Mouse (Mus musculus) ES-Bruce4 (cell line): Measurements from ENCODE around the gene Arpp19. TPM values are rescaled to one million over a fixed set of nuclear protein-coding genes. Genes with fewer than 3 reads are reported as not detected.

Experiments
- H3K27ac ChIP-seq: 2 replicates; pipeline ENCODE4 v1.5.1; 2012; ENCODE audit warnings: low read length, inconsistent platforms; ENCODE audit not compliant: insufficient read depth
- H3K27me3 ChIP-seq: 2 replicates; pipeline ENCODE4 v1.6.1; 2012; ENCODE audit warnings: mild to moderate bottlenecking, low read length, inconsistent platforms; ENCODE audit not compliant: control insufficient read depth, poor library complexity, insufficient read depth, severe bottlenecking
- H3K36me3 ChIP-seq: 2 replicates; pipeline ENCODE4 v1.6.1; 2012; ENCODE audit warnings: inconsistent platforms, mild to moderate bottlenecking, low read length, moderate library complexity; ENCODE audit not compliant: control insufficient read depth, poor library complexity, insufficient read depth, severe bottlenecking
- H3K4me1 ChIP-seq: one replicate; pipeline ENCODE4 v1.8.1; 2011; ENCODE audit warnings: low read length; ENCODE audit not compliant: control insufficient read depth, insufficient read depth
- H3K4me3 ChIP-seq: 2 replicates; pipeline ENCODE4 v1.5.1; 2011; ENCODE audit warnings: low read depth, mild to moderate bottlenecking, low read length
- H3K9ac ChIP-seq: 2 replicates; pipeline ENCODE4 v1.6.1; 2012; ENCODE audit warnings: low read depth, mild to moderate bottlenecking, inconsistent platforms; ENCODE audit not compliant: poor library complexity, severe bottlenecking
- H3K9me3 ChIP-seq: replicated peaks from 2 replicates; pipeline ENCODE4 v1.6.1; 2012; ENCODE audit warnings: mild to moderate bottlenecking, low read length, inconsistent platforms; ENCODE audit not compliant: control insufficient read depth, poor library complexity, insufficient read depth, severe bottlenecking
- CTCF ChIP-seq: IDR thresholded peaks from one replicate; pipeline ENCODE4 v1.8.1; 2011; ENCODE audit warnings: low read depth, low read length
- EP300 ChIP-seq: IDR thresholded peaks from 2 replicates; pipeline ENCODE4 v1.6.1; 2011; ENCODE audit warnings: low read depth, low read length; ENCODE audit not compliant: insufficient read depth
- POLR2A ChIP-seq: IDR thresholded peaks from one replicate; pipeline ENCODE4 v1.8.1; 2011; ENCODE audit warnings: low read length; ENCODE audit not compliant: insufficient read depth
- polyA plus RNA-seq: library from polyadenylated mRNA; stranded (reverse); fragments of >200 nt; gene quantifications from 2 replicates; pipeline ENCODE4 v1.2.4, GENCODE M21; 2011; ENCODE audit warnings: low read depth; ENCODE audit not compliant: missing spikeins, insufficient read depth, insufficient read length

The Arpp19 gene
- polyA plus RNA-seq, 1 experiment = 262 TPM

GRCm38 (mm10) chr9:75055046-75055445, 17.6 kb downstream of the Arpp19 start:
- H3K4me1 ChIP-seq = no peaks in the 10 kb centered on the region
- H3K27me3 ChIP-seq = no peaks in the 10 kb centered on the region
- H3K36me3 ChIP-seq = peaks cover 32% of the 10 kb centered on the region
- TF ChIP-seq EP300 = no peak
- TF ChIP-seq POLR2A = no peak
- no peak for TF ChIP-seq CTCF
- no peak overlapping the region for H3K9ac ChIP-seq
- H3K9me3 ChIP-seq = no peaks in the 10 kb centered on the region
- no peak overlapping the region for H3K27ac ChIP-seq
- H3K4me3 ChIP-seq = no peak overlapping the region

DNA sequence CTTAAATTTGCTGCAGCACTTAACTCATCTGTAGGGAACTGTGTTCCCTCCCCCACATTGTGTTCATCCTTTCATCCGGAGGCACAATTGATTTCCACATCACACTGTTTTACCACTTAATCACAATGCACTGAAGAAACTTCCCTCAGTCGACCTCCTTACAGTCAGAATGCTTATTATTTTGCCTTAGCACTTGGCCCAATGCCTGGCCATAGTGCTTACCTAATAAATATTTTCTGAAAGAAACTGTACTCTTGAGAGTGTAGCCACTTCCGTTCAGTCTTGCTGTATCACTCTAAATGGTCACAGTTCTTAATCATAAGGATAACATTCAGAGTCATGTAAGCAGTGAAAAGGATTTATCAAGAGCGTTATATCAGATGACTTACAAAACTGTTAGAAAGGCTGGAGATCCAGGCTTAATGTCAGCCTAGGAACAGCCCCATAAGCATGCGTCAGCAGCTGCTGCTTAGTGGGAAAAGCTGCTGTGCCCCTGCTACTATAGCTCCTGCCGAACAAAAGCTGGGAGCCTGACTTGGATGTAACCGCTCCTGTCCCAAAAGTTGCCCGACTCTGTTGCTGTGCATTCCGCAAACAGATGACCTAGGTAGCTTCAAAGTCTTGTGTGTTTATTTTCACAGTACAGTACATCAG, 27.4 kb downstream of the Arpp19 start:
- H3K4me1 ChIP-seq = no peaks in the 10 kb centered on the region
- H3K27ac ChIP-seq = no peak overlapping the region
- H3K9me3 ChIP-seq = no peaks in the 10 kb centered on the region
- no peak overlapping the region for H3K9ac ChIP-seq
- H3K27me3 ChIP-seq = no peaks in the 10 kb centered on the region
- H3K36me3 ChIP-seq = no peaks in the 10 kb centered on the region; the same call in none of the 2 replicates
- TF ChIP-seq POLR2A = no peak
- no peak for TF ChIP-seq CTCF
- H3K4me3 ChIP-seq = no peak overlapping the region

GRCm38 (mm10) chr9:75070457-75071028, 33.1 kb downstream of the Arpp19 start, which contains the start of gene Myo5a:
Gene Myo5a (plus strand): TSS chr9:75071015.
- H3K27me3 ChIP-seq = no peaks in the 10 kb centered on the region
- no peaks in the 10 kb centered on the region for H3K9me3 ChIP-seq
- no peak for TF ChIP-seq CTCF
- TF ChIP-seq POLR2A = no peak
- no peak for TF ChIP-seq EP300
- no peaks in the 10 kb centered on the region for H3K36me3 ChIP-seq
- H3K4me3 ChIP-seq = peak within 1 kb of the TSS; percentile 83
- peak within 1 kb of the TSS; percentile 46 for H3K27ac ChIP-seq
- H3K9ac ChIP-seq = peak within 1 kb of the TSS; percentile 45
- H3K4me1 ChIP-seq = no peaks in the 10 kb centered on the region

GRCm38 (mm10) chr9:75071029-75071705, 33.8 kb downstream of the Arpp19 start:
- Histone ChIP-seq H3K4me1 (no peaks in the 10 kb centered on the region), H3K9me3 (no peaks in the 10 kb centered on the region), H3K9ac (peak overlapping the region; percentile 45), H3K36me3 (no peaks in the 10 kb centered on the region), H3K4me3 (peak overlapping the region; percentile 83), H3K27ac (peak overlapping the region; percentile 46), H3K27me3 (no peaks in the 10 kb centered on the region)
- TF ChIP-seq POLR2A (peak; percentile 43), EP300 (no peak)

- TF ChIP-seq CTCF (no peak), EP300 (no peak), POLR2A (no peak)
- Histone ChIP-seq H3K9me3 (no peaks in the 10 kb centered on the region), H3K27ac (no peak overlapping the region), H3K4me1 (no peaks in the 10 kb centered on the region), H3K4me3 (peak overlapping the region; percentile 83), H3K36me3 (no peaks in the 10 kb centered on the region), H3K9ac (peak overlapping the region; percentile 45), H3K27me3 (no peaks in the 10 kb centered on the region)
Observed at GRCm38 (mm10) chr9:75071706-75072192, 34.3 kb downstream of the Arpp19 start.

GRCm38 (mm10) chr9:75072361-75072760, 34.9 kb downstream of the Arpp19 start:
- Histone ChIP-seq H3K4me3 (no peak overlapping the region), H3K9me3 (no peaks in the 10 kb centered on the region), H3K27ac (no peak overlapping the region), H3K9ac (0 out of 2 replicates have a peak overlapping the region, but pooled peaks have one; percentile 45), H3K36me3 (no peaks in the 10 kb centered on the region), H3K4me1 (no peaks in the 10 kb centered on the region), H3K27me3 (no peaks in the 10 kb centered on the region)
- TF ChIP-seq POLR2A (no peak), CTCF (no peak), EP300 (no peak)
